Mouse (Mus musculus) CH12.LX (cell line): ENCODE measurements around the gene Magi2. TPM values are rescaled to one million over a fixed set of nuclear protein-coding genes. Genes with fewer than 3 reads are reported as not detected.

ENCODE experiments used
- DNase-seq: peaks from one replicate; pipeline ENCODE4 v3.0.0-alpha.2; 2013; ENCODE audit errors: extremely low read depth
- H3K27ac ChIP-seq: 2 replicates; pipeline ENCODE4 v1.5.1; 2012; ENCODE audit warnings: low read depth, mild to moderate bottlenecking, control low read depth, moderate library complexity; ENCODE audit not compliant: insufficient read depth
- H3K27me3 ChIP-seq: replicated peaks from 2 replicates; pipeline ENCODE3; 2012; ENCODE audit warnings: inconsistent platforms
- H3K36me3 ChIP-seq, 2 experiments: replicated peaks in 1 of 2; 2 replicates each; pipeline versions ENCODE3 to v1.6.1; 2012; ENCODE audit warnings: inconsistent platforms in 1 of 2, low read length in 1 of 2, mild to moderate bottlenecking in 1 of 2, mixed read lengths in 1 of 2, moderate library complexity in 1 of 2; ENCODE audit not compliant: control insufficient read depth in 1 of 2, insufficient read depth in 1 of 2
- H3K4me1 ChIP-seq, 2 experiments: 2 replicates each; pipeline ENCODE4 v1.6.1; 2012; ENCODE audit warnings: inconsistent platforms in 1 of 2, moderate library complexity in 1 of 2; ENCODE audit not compliant: insufficient read depth in 2 of 2, control insufficient read depth in 1 of 2
- H3K4me2 ChIP-seq: 2 replicates; pipeline ENCODE4 v1.6.1; 2012; ENCODE audit warnings: low read depth, mild to moderate bottlenecking, control low read depth; ENCODE audit not compliant: poor library complexity, insufficient read depth, severe bottlenecking
- H3K4me3 ChIP-seq, 3 experiments: fragments of 150-350 bp in 1 of 3; sonication (generic) in 1 of 3; replicated peaks in 1 of 3; 2 replicates each; pipeline versions ENCODE3 to v1.5.1; 2011 to 2012; ENCODE audit warnings: low read depth in 2 of 3, low read length in 2 of 3, mild to moderate bottlenecking in 2 of 3, moderate library complexity in 2 of 3, control low read depth in 1 of 3, improper control_type of control experiment in 1 of 3, inconsistent platforms in 1 of 3, mixed read lengths in 1 of 3; ENCODE audit not compliant: poor library complexity in 1 of 3
- H3K79me2 ChIP-seq: replicated peaks from 2 replicates; pipeline ENCODE4 v1.6.1; 2012; ENCODE audit warnings: mild to moderate bottlenecking, moderate library complexity; ENCODE audit not compliant: control insufficient read depth, poor library complexity, insufficient read depth, severe bottlenecking; ENCODE audit errors: extremely low read depth
- H3K9ac ChIP-seq: 2 replicates; pipeline ENCODE4 v1.6.1; 2012; ENCODE audit warnings: low read depth, mild to moderate bottlenecking, control low read depth, moderate library complexity; ENCODE audit not compliant: insufficient read depth
- H3K9me3 ChIP-seq: replicated peaks from 2 replicates; pipeline ENCODE3; 2012; ENCODE audit warnings: low read length, inconsistent platforms, mixed read lengths
- CHD2 ChIP-seq: IDR thresholded peaks from 2 replicates; pipeline ENCODE4 v1.6.1; 2011; ENCODE audit warnings: low read length, improper control_type of control experiment
- ELF1 ChIP-seq: IDR thresholded peaks from 2 replicates; pipeline ENCODE4 v1.6.1; 2014; ENCODE audit warnings: low read depth, mild to moderate bottlenecking, inconsistent platforms, low read length, improper control_type of control experiment
- IRF4 ChIP-seq: IDR thresholded peaks from 2 replicates; pipeline ENCODE4 v1.6.1; 2014; ENCODE audit warnings: low read depth, mild to moderate bottlenecking, inconsistent platforms, low read length, improper control_type of control experiment
- JUN ChIP-seq: IDR thresholded peaks from 2 replicates; pipeline ENCODE4 v1.6.1; 2011; ENCODE audit warnings: low read depth, mild to moderate bottlenecking, low read length, improper control_type of control experiment, moderate library complexity; ENCODE audit not compliant: insufficient read depth
- JUND ChIP-seq: conservative IDR thresholded peaks from 2 replicates; pipeline ENCODE4 v1.6.1; 2011; ENCODE audit warnings: low read depth, low read length, improper control_type of control experiment
- MAFK ChIP-seq: IDR thresholded peaks from 2 replicates; pipeline ENCODE4 v1.6.1; 2011; ENCODE audit warnings: low read length, improper control_type of control experiment; ENCODE audit not compliant: insufficient replicate concordance
- MAX ChIP-seq: IDR thresholded peaks from 2 replicates; pipeline ENCODE4 v1.6.1; 2011; ENCODE audit warnings: low read length, improper control_type of control experiment
- MEF2A ChIP-seq: IDR thresholded peaks from 2 replicates; pipeline ENCODE4 v1.6.1; 2014; ENCODE audit warnings: low read depth, mild to moderate bottlenecking, inconsistent platforms, low read length, improper control_type of control experiment, borderline replicate concordance
- MXI1 ChIP-seq: IDR thresholded peaks from 2 replicates; pipeline ENCODE4 v1.6.1; 2011; ENCODE audit warnings: mild to moderate bottlenecking, low read depth, low read length, improper control_type of control experiment
- NRF1 ChIP-seq: IDR thresholded peaks from 2 replicates; pipeline ENCODE4 v1.6.1; 2014; ENCODE audit warnings: low read depth, mild to moderate bottlenecking, inconsistent platforms, low read length, improper control_type of control experiment, moderate library complexity
- PAX5 ChIP-seq: IDR thresholded peaks from 2 replicates; pipeline ENCODE4 v1.6.1; 2012; ENCODE audit warnings: low read length, inconsistent platforms, mixed read lengths
- POLR2AphosphoS2 ChIP-seq: IDR thresholded peaks from 2 replicates; pipeline ENCODE4 v1.6.1; 2011; ENCODE audit warnings: low read depth, low read length, improper control_type of control experiment
- RAD21 ChIP-seq: IDR thresholded peaks from 2 replicates; pipeline ENCODE4 v1.6.1; 2011; ENCODE audit warnings: low read depth, mild to moderate bottlenecking, low read length, improper control_type of control experiment, moderate library complexity
- TBP ChIP-seq: conservative IDR thresholded peaks from 2 replicates; pipeline ENCODE4 v1.6.1; 2011; ENCODE audit warnings: low read depth, low read length, improper control_type of control experiment
- TCF12 ChIP-seq: IDR thresholded peaks from 2 replicates; pipeline ENCODE4 v1.6.1; 2014; ENCODE audit warnings: low read depth, mild to moderate bottlenecking, inconsistent platforms, low read length, improper control_type of control experiment
- USF1 ChIP-seq: IDR thresholded peaks from 2 replicates; pipeline ENCODE4 v1.6.1; 2014; ENCODE audit warnings: low read depth, mild to moderate bottlenecking, inconsistent platforms, low read length, improper control_type of control experiment
- USF2 ChIP-seq: conservative IDR thresholded peaks from 2 replicates; pipeline ENCODE4 v1.6.1; 2011; ENCODE audit warnings: low read depth, low read length, improper control_type of control experiment
- ZC3H11A ChIP-seq: IDR thresholded peaks from 2 replicates; pipeline ENCODE4 v1.6.1; 2012; ENCODE audit warnings: low read depth, mild to moderate bottlenecking, inconsistent platforms, low read length, improper control_type of control experiment
- ZNF384 ChIP-seq: IDR thresholded peaks from 2 replicates; pipeline ENCODE4 v1.6.1; 2012; ENCODE audit warnings: low read depth, low read length, improper control_type of control experiment, inconsistent platforms
- dilution Hi-C: fragments of 300-500 bp; cut with MboI; formaldehyde crosslinking; loops from 2 replicates; pipeline ENCODE4 v1.14.3; 2020; ENCODE audit warnings: low sequenced_read_pairs; ENCODE audit not compliant: extremely low pct_unique_long_range_greater_than_20kb, extremely low pct_ligation_motif_present
- in situ Hi-C: fragments of 300-500 bp; cut with MboI; formaldehyde crosslinking; loops from 3 replicates; pipeline ENCODE4 v1.14.3; 2019; ENCODE audit warnings: low sequenced_read_pairs, low pct_ligation_motif_present, low pct_unique_long_range_greater_than_20kb, mixed read lengths
- polyA plus RNA-seq: library from polyadenylated mRNA; unstranded; fragments of >175 nt; gene quantifications from 2 replicates; pipeline ENCODE4 v1.2.1, GENCODE M21; 2012; ENCODE audit warnings: low read depth; ENCODE audit not compliant: insufficient read length
- total RNA-seq, 2 experiments: library from RNA; depleted of rRNA; stranded (reverse); fragments of 300-350 nt in 1 of 2; fragments of >200 nt in 1 of 2; gene quantifications; 2 replicates each; pipeline ENCODE4 v1.2.3; 2012 to 2014

Gene Magi2
- total and polyA plus RNA-seq, 3 experiments = 0.37 to 0.63 (median 0.42) TPM

GRCm38 (mm10) chr5:20634046-20634769 is 1407.4 kb downstream of the Magi2 start:
- no peak overlapping the region for H3K4me3 ChIP-seq
- no peaks in the 10 kb centered on the region for H3K27me3 ChIP-seq
- no peaks in the 10 kb centered on the region for H3K79me2 ChIP-seq
- TF ChIP-seq MXI1 (no peak), JUND (no peak), IRF4 (no peak), NRF1 (no peak), PAX5 (no peak), TBP (no peak), ZC3H11A (no peak), ZNF384 (no peak), POLR2AphosphoS2 (no peak), RAD21 (no peak), USF1 (no peak)
- no peak for DNase-seq
- dilution Hi-C loops = no loop called here
- no peak overlapping the region for H3K9ac ChIP-seq
- in situ Hi-C loops = no loop called here
- H3K4me2 ChIP-seq = no peak overlapping the region
- H3K27ac ChIP-seq = no peak overlapping the region
- H3K4me1 ChIP-seq = peaks cover 0 to 4% of the 10 kb centered on the region in 2 experiments; a peak in 2 of 4 replicates
- H3K9me3 ChIP-seq = no peaks in the 10 kb centered on the region
- H3K36me3 ChIP-seq = no peaks in the 10 kb centered on the region

DNA sequence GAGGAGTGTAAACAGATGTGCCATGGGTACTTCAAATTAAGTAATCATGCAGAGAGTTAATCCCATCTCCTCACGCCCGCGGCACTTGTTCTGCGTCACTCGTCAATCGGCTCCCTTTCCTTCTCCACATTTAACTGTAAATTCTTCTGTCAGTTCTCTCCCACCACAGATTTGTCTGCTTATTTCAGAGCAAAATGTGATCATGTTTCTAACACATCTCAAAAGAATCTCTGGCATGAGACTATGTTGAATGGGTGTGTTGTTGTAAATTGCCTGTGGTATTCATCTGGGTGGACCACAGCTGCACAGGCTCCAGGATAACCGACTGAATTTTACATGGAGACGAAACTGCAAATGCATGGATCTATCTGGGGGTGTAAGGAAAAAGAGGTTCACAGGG is 1408.0 kb downstream of the Magi2 start:
- dilution Hi-C loops (no loop called here), in situ Hi-C loops (no loop called here)
- TF ChIP-seq USF2 (no peak), PAX5 (no peak), ELF1 (no peak), TCF12 (no peak), MAX (no peak), MEF2A (no peak), MAFK (no peak), JUN (no peak), MXI1 (no peak), CHD2 (no peak)
- Histone ChIP-seq H3K27ac (no peak overlapping the region), H3K36me3 (no peaks in the 10 kb centered on the region), H3K4me2 (no peak overlapping the region), H3K9me3 (no peaks in the 10 kb centered on the region), H3K9ac (no peak overlapping the region), H3K4me1 (no peaks in the 10 kb centered on the region), H3K79me2 (no peaks in the 10 kb centered on the region), H3K27me3 (no peaks in the 10 kb centered on the region), H3K4me3 (no peak overlapping the region)
- no peak for DNase-seq
